Mouse (Mus musculus): ENCODE measurements at regions not wholly inside any gene's neighbourhood (a gene's known extent, or its start where the extent isn't known, plus 50 kb on each side); places are given as distances from the start of the nearest gene placed in this dataset.
A peak's percentile ranks its signal among the peaks of the same experiment; 100 is the strongest.
"Not testable (repeated sequence)": the region's sequence is repeated elsewhere in the genome, so short reads cannot be mapped to it uniquely, and the experiment has no call there.

GRCm38 (mm10) chr12:69524337-69525035 lies 58.3 kb downstream of the Vcpkmt start:
- ATAC-seq (replicated peaks; ENCODE audit: poor library complexity, severe bottlenecking) = no peak

GRCm38 (mm10) chr12:69519869-69520268 lies 63.0 kb downstream of the Vcpkmt start:
- ATAC-seq (replicated peaks; ENCODE audit: poor library complexity, severe bottlenecking) = no peak

GRCm38 (mm10) chr12:69519028-69519427 lies 63.8 kb downstream of the Vcpkmt start:
- peak; percentile 45 for ATAC-seq (replicated peaks; ENCODE audit: poor library complexity, severe bottlenecking)

- ATAC-seq (replicated peaks; ENCODE audit: poor library complexity, severe bottlenecking) = no peak
These were observed 65.2 kb downstream of the Vcpkmt start for GRCm38 (mm10) chr12:69517616-69518015.

GRCm38 (mm10) chr12:69516314-69516916 lies 66.4 kb downstream of the Vcpkmt start:
- ATAC-seq (replicated peaks; ENCODE audit: poor library complexity, severe bottlenecking) = peak; percentile 79

GRCm38 (mm10) chr12:69515850-69516249 lies 67.0 kb downstream of the Vcpkmt start:
- no peak for ATAC-seq (replicated peaks; ENCODE audit: poor library complexity, severe bottlenecking)

GRCm38 (mm10) chr12:69515117-69515516 lies 67.7 kb downstream of the Vcpkmt start:
- ATAC-seq (replicated peaks; ENCODE audit: poor library complexity, severe bottlenecking) = no peak

GRCm38 (mm10) chr12:69513166-69513565 lies 69.7 kb downstream of the Vcpkmt start:
- ATAC-seq (replicated peaks; ENCODE audit: poor library complexity, severe bottlenecking) = peak; percentile 71

GRCm38 (mm10) chr12:69510736-69511135 lies 72.1 kb downstream of the Vcpkmt start:
- ATAC-seq (replicated peaks; ENCODE audit: poor library complexity, severe bottlenecking) = no peak

- ATAC-seq (replicated peaks; ENCODE audit: poor library complexity, severe bottlenecking) = not testable (repeated sequence)
These were observed 73.6 kb downstream of the Vcpkmt start for GRCm38 (mm10) chr12:69509180-69509579.

GRCm38 (mm10) chr12:69507906-69508305 lies 74.9 kb downstream of the Vcpkmt start:
- no peak for ATAC-seq (replicated peaks; ENCODE audit: poor library complexity, severe bottlenecking)

GRCm38 (mm10) chr12:69507333-69507732 lies 75.5 kb downstream of the Vcpkmt start:
- peak; percentile 40; the same call in 1 of the 2 replicates for ATAC-seq (replicated peaks; ENCODE audit: poor library complexity, severe bottlenecking)

GRCm38 (mm10) chr12:69502706-69503070 lies 80.1 kb downstream of the Vcpkmt start:
- no peak for ATAC-seq (replicated peaks; ENCODE audit: poor library complexity, severe bottlenecking)

GRCm38 (mm10) chr12:69501783-69502705 lies 80.8 kb downstream of the Vcpkmt start:
- peak; percentile 90 for ATAC-seq (replicated peaks; ENCODE audit: poor library complexity, severe bottlenecking)

GRCm38 (mm10) chr12:69501346-69501730 lies 81.5 kb downstream of the Vcpkmt start:
- no peak for ATAC-seq (replicated peaks; ENCODE audit: poor library complexity, severe bottlenecking)

- ATAC-seq (replicated peaks; ENCODE audit: poor library complexity, severe bottlenecking) = peak; percentile 33
These were observed 82.1 kb downstream of the Vcpkmt start for GRCm38 (mm10) chr12:69500600-69501345.

- ATAC-seq (replicated peaks; ENCODE audit: poor library complexity, severe bottlenecking) = no peak
These were observed 85.7 kb downstream of the Vcpkmt start for GRCm38 (mm10) chr12:69497121-69497520.

- ATAC-seq (replicated peaks; ENCODE audit: poor library complexity, severe bottlenecking) = no peak
These were observed 86.4 kb downstream of the Vcpkmt start for GRCm38 (mm10) chr12:69496341-69496904.

- no peak; the same call in 1 of the 2 replicates for ATAC-seq (replicated peaks; ENCODE audit: poor library complexity, severe bottlenecking)
These were observed 87.1 kb downstream of the Vcpkmt start for GRCm38 (mm10) chr12:69495776-69496175.

- ATAC-seq (replicated peaks; ENCODE audit: poor library complexity, severe bottlenecking) = no peak
These were observed 88.2 kb downstream of the Vcpkmt start for GRCm38 (mm10) chr12:69494648-69495047.
